Mouse (Mus musculus) liver, embryonic 14.5 days (tissue): ENCODE data around the gene Zfp13.

Experiments used
- CTCF ChIP-seq: IDR thresholded peaks from 2 replicates; pipeline ENCODE4 v1.5.1; 2016; ENCODE audit warnings: antibody characterized with exemption, low read depth, control low read depth
- EP300 ChIP-seq: IDR thresholded peaks from 2 replicates; pipeline ENCODE4 v1.6.1; 2016; ENCODE audit warnings: antibody characterized with exemption, low read depth

GRCm38 (mm10) chr17:23547681-23548443, 51.4 kb downstream of the Zfp13 start:
- TF ChIP-seq CTCF = no peak
- no peak for TF ChIP-seq EP300
